Mouse (Mus musculus) kidney, adult 2 months (tissue): ENCODE measurements at regions not wholly inside any gene's neighbourhood (a gene's known extent, or its start where the extent isn't known, plus 50 kb on each side); places are given as distances from the start of the nearest gene placed in this dataset.
"Not testable (repeated sequence)": the region's sequence is repeated elsewhere in the genome, so short reads cannot be mapped to it uniquely, and the experiment has no call there.

Source experiments
- DNase-seq: peaks from one replicate; pipeline ENCODE4 v3.0.0; 2021
- H3K27ac ChIP-seq: fragments of 200-500 bp; 2 replicates; pipeline ENCODE4 v1.5.1; 2012; ENCODE audit warnings: low read depth, low read length, control low read depth, inconsistent platforms; ENCODE audit not compliant: insufficient read depth
- H3K27me3 ChIP-seq: fragments of 200-500 bp; replicated peaks from 2 replicates; pipeline ENCODE4 v1.6.1; 2012; ENCODE audit warnings: mild to moderate bottlenecking, moderate library complexity, low read length, inconsistent platforms; ENCODE audit not compliant: control insufficient read depth, insufficient read depth
- H3K36me3 ChIP-seq: fragments of 200-500 bp; 2 replicates; pipeline ENCODE4 v1.6.1; 2012; ENCODE audit warnings: mild to moderate bottlenecking, moderate library complexity, low read length, inconsistent platforms; ENCODE audit not compliant: control insufficient read depth, insufficient read depth
- H3K4me1 ChIP-seq: fragments of 200-500 bp; 2 replicates; pipeline ENCODE4 v1.6.1; 2011; ENCODE audit warnings: low read length; ENCODE audit not compliant: control insufficient read depth, insufficient read depth
- H3K4me3 ChIP-seq: fragments of 200-500 bp; 2 replicates; pipeline ENCODE4 v1.5.1; 2011; ENCODE audit warnings: mild to moderate bottlenecking, low read depth, low read length, control low read depth; ENCODE audit not compliant: insufficient read depth
- CTCF ChIP-seq: fragments of 200-500 bp; conservative IDR thresholded peaks from 2 replicates; pipeline ENCODE4 v1.5.1; 2011; ENCODE audit warnings: low read depth, mild to moderate bottlenecking, control low read depth, low read length, moderate library complexity, mixed read lengths; ENCODE audit not compliant: insufficient read depth, insufficient read length
- POLR2A ChIP-seq: fragments of 200-500 bp; IDR thresholded peaks from one replicate; pipeline ENCODE4 v1.6.1; 2011; ENCODE audit warnings: low read depth, low read length, control low read depth
- WGBS: fragments of 180-500 bp; shearing (Covaris S2); methylation state at CpG from one replicate; pipeline ENCODE4 v1.1.7; 2018; 5-methylcytosine and 5-hydroxymethylcytosine counted together

- H3K4me3 ChIP-seq = no peak overlapping the region
- DNase-seq = no peak
- no peaks in the 10 kb centered on the region for H3K27me3 ChIP-seq
- TF ChIP-seq POLR2A = no peak
- TF ChIP-seq CTCF = no peak
- H3K4me1 ChIP-seq = no peaks in the 10 kb centered on the region
- H3K27ac ChIP-seq = no peak overlapping the region
- H3K36me3 ChIP-seq = no peaks in the 10 kb centered on the region
- WGBS = 43% methylated on average over 6 of the region's 6 CpGs
These were observed 125.3 kb upstream of the Diaph3 start for GRCm38 (mm10) chr14:87266309-87266708.

GRCm38 (mm10) chr14:87289266-87289665 lies 127.2 kb upstream of the Tdrd3 start:
- DNase-seq, H3K27ac ChIP-seq, H3K4me3 ChIP-seq, H3K36me3 ChIP-seq, H3K4me1 ChIP-seq, H3K27me3 ChIP-seq: not testable (repeated sequence)
- 92% methylated on average over 8 of the region's 8 CpGs for WGBS

GRCm38 (mm10) chr14:87289708-87290243 lies 126.7 kb upstream of the Tdrd3 start:
- H3K27ac ChIP-seq = no peak overlapping the region
- H3K27me3 ChIP-seq = no peaks in the 10 kb centered on the region
- H3K4me3 ChIP-seq = no peak overlapping the region
- WGBS = 77% methylated on average over 4 of the region's 4 CpGs
- TF ChIP-seq CTCF (no peak), POLR2A (no peak)
- H3K4me1 ChIP-seq = no peaks in the 10 kb centered on the region
- no peak for DNase-seq
- no peaks in the 10 kb centered on the region for H3K36me3 ChIP-seq

GRCm38 (mm10) chr14:87295206-87295605 lies 121.2 kb upstream of the Tdrd3 start:
- no peak for DNase-seq
- WGBS = 89% methylated on average over 3 of the region's 3 CpGs
- Histone ChIP-seq H3K4me1 (no peaks in the 10 kb centered on the region), H3K27me3 (no peaks in the 10 kb centered on the region; the same call in 1 of the 2 replicates), H3K27ac (no peak overlapping the region), H3K4me3 (no peak overlapping the region), H3K36me3 (no peaks in the 10 kb centered on the region)
- no peak for TF ChIP-seq POLR2A
- no peak for TF ChIP-seq CTCF

- Histone ChIP-seq H3K4me1 (no peaks in the 10 kb centered on the region), H3K4me3 (no peak overlapping the region), H3K36me3 (no peaks in the 10 kb centered on the region), H3K27ac (no peak overlapping the region), H3K27me3 (no peaks in the 10 kb centered on the region; the same call in 1 of the 2 replicates)
- no peak for DNase-seq
- WGBS = 29% methylated on average over 5 of the region's 5 CpGs
- TF ChIP-seq POLR2A = no peak
These were observed 119.3 kb upstream of the Tdrd3 start for GRCm38 (mm10) chr14:87297160-87297559.

- H3K27ac ChIP-seq = no peak overlapping the region
- no peak for DNase-seq
- no peaks in the 10 kb centered on the region for H3K36me3 ChIP-seq
- no peak for TF ChIP-seq CTCF
- no peak for TF ChIP-seq POLR2A
- 57% methylated on average over 4 of the region's 4 CpGs for WGBS
- no peaks in the 10 kb centered on the region for H3K27me3 ChIP-seq
- no peaks in the 10 kb centered on the region for H3K4me1 ChIP-seq
- H3K4me3 ChIP-seq = no peak overlapping the region
These were observed 115.6 kb upstream of the Tdrd3 start for GRCm38 (mm10) chr14:87300838-87301237.

- no peak for TF ChIP-seq POLR2A
- 0 out of 2 replicates have a peak, but pooled peaks have one; percentile 5 for TF ChIP-seq CTCF
- Histone ChIP-seq H3K36me3 (no peaks in the 10 kb centered on the region), H3K27me3 (no peaks in the 10 kb centered on the region), H3K4me1 (no peaks in the 10 kb centered on the region), H3K4me3 (no peak overlapping the region), H3K27ac (no peak overlapping the region)
- no peak for DNase-seq
- WGBS = 83% methylated on average over 5 of the region's 5 CpGs
These were observed 114.9 kb upstream of the Tdrd3 start for GRCm38 (mm10) chr14:87301564-87301963.

- TF ChIP-seq CTCF (no peak), POLR2A (no peak)
- H3K36me3 ChIP-seq = no peaks in the 10 kb centered on the region
- no peak overlapping the region for H3K27ac ChIP-seq
- H3K4me1 ChIP-seq = no peaks in the 10 kb centered on the region
- H3K27me3 ChIP-seq = no peaks in the 10 kb centered on the region
- no peak for DNase-seq
- H3K4me3 ChIP-seq = no peak overlapping the region
- 95% methylated on average over 2 of the region's 2 CpGs for WGBS
These were observed 111.0 kb upstream of the Tdrd3 start for GRCm38 (mm10) chr14:87305481-87305880.
